Mouse (Mus musculus) kidney, embryonic 15.5 days (tissue): ENCODE data around the gene Ttll3. TPM values are rescaled to one million over a fixed set of nuclear protein-coding genes. Genes with fewer than 3 reads are reported as not detected.

Experiments used
- ATAC-seq: fragments of 200-750 bp; cut with Nextera tagmentation; replicated peaks from 2 replicates; pipeline ENCODE4 v1.8.0; 2017; ENCODE audit warnings: moderate TSS enrichment; ENCODE audit not compliant: low FRiP score
- H3K27ac ChIP-seq: fragments of 300-500 bp; sonication (generic); 2 replicates; pipeline ENCODE4 v1.5.1; 2015; ENCODE audit warnings: mild to moderate bottlenecking, inconsistent platforms
- H3K27me3 ChIP-seq: fragments of 300-500 bp; sonication (generic); 2 replicates; pipeline ENCODE4 v1.6.1; 2015; ENCODE audit warnings: inconsistent platforms
- H3K36me3 ChIP-seq: fragments of 300-500 bp; sonication (generic); 2 replicates; pipeline ENCODE4 v1.6.1; 2015; ENCODE audit warnings: inconsistent platforms
- H3K4me1 ChIP-seq: fragments of 300-500 bp; sonication (generic); 2 replicates; pipeline ENCODE4 v1.6.1; 2015; ENCODE audit warnings: inconsistent platforms
- H3K4me2 ChIP-seq: fragments of 300-500 bp; sonication (generic); 2 replicates; pipeline ENCODE4 v1.6.1; 2015; ENCODE audit warnings: moderate library complexity, mild to moderate bottlenecking, inconsistent platforms
- H3K4me3 ChIP-seq: fragments of 300-500 bp; sonication (generic); replicated peaks from 2 replicates; pipeline ENCODE4 v1.5.1; 2015; ENCODE audit warnings: mild to moderate bottlenecking, inconsistent platforms
- H3K9ac ChIP-seq: fragments of 300-500 bp; sonication (generic); 2 replicates; pipeline ENCODE4 v1.6.1; 2015; ENCODE audit warnings: mild to moderate bottlenecking, inconsistent platforms
- H3K9me3 ChIP-seq: fragments of 300-500 bp; sonication (generic); replicated peaks from 2 replicates; pipeline ENCODE4 v1.6.1; 2016; ENCODE audit warnings: inconsistent platforms
- WGBS: fragments of 180-500 bp; shearing (Covaris S2); methylation state at CpG from one replicate; pipeline ENCODE4 v1.1.7; 2015; ENCODE audit warnings: mixed read lengths; 5-methylcytosine and 5-hydroxymethylcytosine counted together
- polyA plus RNA-seq: library from polyadenylated mRNA; unstranded; fragments of >200 nt; fragmentation: Nextera tagmentation; extraction: Ambion mirVana; gene quantifications from 2 replicates; pipeline ENCODE4 v1.2.1, GENCODE M21; 2015

The Ttll3 gene
- polyA plus RNA-seq, 1 experiment from 2014 or later, result 3.6 TPM

DNA sequence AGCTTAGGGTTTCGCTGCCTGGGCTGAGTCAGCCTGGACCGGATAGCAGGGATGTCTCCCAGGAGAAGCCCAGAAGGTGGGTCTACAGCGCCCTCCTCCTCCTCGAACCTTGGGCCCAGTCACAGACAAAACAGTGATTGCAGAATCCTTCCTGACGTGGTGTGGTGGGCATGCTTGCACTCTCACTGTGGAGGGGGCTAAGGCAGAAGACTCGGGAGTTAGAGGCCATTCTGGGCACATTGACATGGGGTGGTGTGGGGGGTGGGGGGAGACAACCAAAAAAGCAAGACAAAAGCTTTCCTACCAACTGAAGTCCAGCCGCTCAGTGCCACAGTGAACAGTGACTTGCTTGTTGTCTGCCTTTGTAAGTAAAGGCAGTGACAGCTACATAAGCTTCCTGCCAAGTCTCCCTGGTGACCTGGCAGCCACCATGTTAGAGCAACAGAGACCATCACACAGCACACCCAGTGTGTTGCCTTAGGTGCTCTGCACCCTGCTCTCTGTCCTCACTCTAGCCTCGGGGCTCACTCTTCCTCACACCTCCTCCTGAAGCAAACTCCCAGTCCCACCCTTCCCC is 4.6 kb upstream of the Ttll3 start:
- 92% methylated on average over 8 of the region's 8 CpGs for WGBS
- H3K4me3 ChIP-seq, result no peak overlapping the region
- H3K36me3 ChIP-seq, result peaks cover 94% of the 10 kb centered on the region
- ATAC-seq, result no peak
- no peak overlapping the region for H3K27ac ChIP-seq
- no peaks in the 10 kb centered on the region for H3K27me3 ChIP-seq
- no peaks in the 10 kb centered on the region for H3K9me3 ChIP-seq
- no peak overlapping the region for H3K9ac ChIP-seq
- peaks cover 4% of the 10 kb centered on the region for H3K4me1 ChIP-seq
- H3K4me2 ChIP-seq, result no peak overlapping the region

DNA sequence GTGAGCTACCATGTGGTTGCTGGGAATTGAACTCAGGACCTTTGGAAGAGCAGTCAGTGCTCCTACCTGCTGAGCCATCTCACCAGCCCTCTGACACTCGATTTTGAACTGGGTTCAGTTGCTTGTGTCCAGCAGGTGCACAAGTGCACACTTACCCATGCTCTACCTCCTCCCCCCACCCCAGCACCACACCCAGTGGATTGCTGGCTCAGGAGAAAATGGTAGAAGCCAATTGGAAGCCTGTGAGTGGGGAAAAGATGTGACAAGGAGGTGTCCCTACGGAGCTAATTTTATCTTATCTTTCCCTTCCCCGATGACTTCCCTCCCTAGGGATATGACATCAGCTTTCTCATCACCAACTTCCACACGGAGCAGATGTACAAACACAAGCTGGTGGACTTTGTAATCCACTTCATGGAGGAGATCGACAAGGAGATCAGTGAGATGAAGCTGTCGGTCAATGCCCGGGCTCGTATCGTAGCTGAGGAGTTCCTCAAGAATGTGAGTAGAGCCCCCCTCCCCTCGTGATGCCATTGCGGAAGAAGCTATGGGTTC is 3.8 kb upstream of the Ttll3 start:
- Histone ChIP-seq H3K36me3 (peaks cover 99% of the 10 kb centered on the region), H3K4me3 (no peak overlapping the region), H3K27me3 (no peaks in the 10 kb centered on the region), H3K27ac (no peak overlapping the region), H3K4me1 (no peaks in the 10 kb centered on the region), H3K9ac (no peak overlapping the region), H3K4me2 (no peak overlapping the region), H3K9me3 (no peaks in the 10 kb centered on the region)
- 85% methylated on average over 11 of the region's 11 CpGs for WGBS
- ATAC-seq, result no peak

DNA sequence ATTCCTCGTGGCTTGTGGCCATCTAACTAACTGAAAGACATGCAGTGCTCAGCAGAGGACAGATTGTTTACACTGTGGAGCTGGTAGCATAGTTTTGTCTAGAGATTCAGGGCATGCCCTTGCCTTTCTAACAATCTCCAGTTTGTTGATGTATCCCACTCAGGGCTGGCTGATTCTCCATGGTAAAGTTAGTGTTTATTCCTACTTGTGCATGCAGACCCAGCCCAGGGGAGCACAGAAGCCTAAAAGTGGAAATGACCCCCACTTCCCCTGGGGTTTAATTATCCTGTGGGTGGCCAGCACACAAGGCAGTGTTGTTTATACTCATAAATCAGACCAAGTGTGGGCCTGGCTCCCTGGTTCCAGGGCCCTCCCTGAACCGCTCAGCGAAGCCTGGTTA is 3.0 kb upstream of the Ttll3 start:
- H3K9ac ChIP-seq, result no peak overlapping the region
- no peak overlapping the region for H3K4me3 ChIP-seq
- H3K4me2 ChIP-seq, result no peak overlapping the region
- no peaks in the 10 kb centered on the region for H3K4me1 ChIP-seq
- H3K9me3 ChIP-seq, result no peaks in the 10 kb centered on the region
- ATAC-seq, result no peak
- WGBS, result 42% methylated on average over 3 of the region's 3 CpGs
- no peaks in the 10 kb centered on the region for H3K27me3 ChIP-seq
- no peak overlapping the region for H3K27ac ChIP-seq
- H3K36me3 ChIP-seq, result peaks cover 99% of the 10 kb centered on the region

DNA sequence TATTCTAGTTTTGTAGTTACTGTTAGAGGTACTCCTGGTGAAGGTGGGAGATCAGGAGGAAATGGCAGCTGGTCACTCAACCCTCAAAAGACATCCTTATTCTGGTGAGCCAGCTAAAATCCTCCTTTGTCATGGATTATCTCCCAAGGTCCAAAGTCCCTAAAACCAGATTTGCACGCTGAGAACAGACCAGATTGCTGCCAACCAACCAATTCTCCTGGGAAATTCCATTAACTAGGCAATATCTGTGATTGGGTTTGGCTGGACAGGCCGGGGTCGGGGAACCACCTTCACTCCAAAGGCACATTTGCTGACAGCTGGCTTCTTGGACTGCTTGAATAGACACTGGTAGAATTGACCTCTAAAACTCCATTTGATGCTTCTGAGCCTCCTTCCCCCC is 1.7 kb downstream of the Ttll3 start:
- H3K36me3 ChIP-seq, result peaks cover 59% of the 10 kb centered on the region
- H3K9me3 ChIP-seq, result no peaks in the 10 kb centered on the region
- no peak overlapping the region for H3K27ac ChIP-seq
- H3K4me2 ChIP-seq, result no peak overlapping the region
- H3K27me3 ChIP-seq, result no peaks in the 10 kb centered on the region
- ATAC-seq, result no peak
- H3K4me3 ChIP-seq, result no peak overlapping the region
- H3K9ac ChIP-seq, result no peak overlapping the region
- peaks cover 19% of the 10 kb centered on the region for H3K4me1 ChIP-seq
- 85% methylated on average over 3 of the region's 3 CpGs for WGBS

DNA sequence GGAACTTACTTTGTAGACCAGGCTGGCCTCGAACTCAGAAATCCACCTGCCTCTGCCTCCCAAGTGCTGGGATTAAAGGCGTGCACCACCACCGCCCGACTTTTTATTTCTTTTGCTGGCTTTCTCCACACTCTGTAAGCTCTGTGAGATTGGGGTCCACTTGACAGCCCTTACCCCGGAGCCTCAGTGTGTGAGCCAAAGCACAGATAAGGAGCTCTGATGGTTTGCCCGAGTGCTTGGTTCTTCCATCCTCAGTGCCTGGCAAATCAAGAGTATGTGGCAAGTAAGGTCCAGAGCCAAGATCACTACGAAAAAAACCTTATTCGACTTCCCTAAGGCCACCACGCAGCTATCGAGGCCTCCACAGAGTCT is 2.9 kb downstream of the Ttll3 start:
- Histone ChIP-seq H3K4me2 (peak overlapping the region; percentile 95), H3K36me3 (peaks cover 52% of the 10 kb centered on the region), H3K4me1 (peaks cover 19% of the 10 kb centered on the region), H3K9me3 (no peaks in the 10 kb centered on the region), H3K4me3 (peak overlapping the region; percentile 53), H3K9ac (peak overlapping the region; percentile 48), H3K27me3 (no peaks in the 10 kb centered on the region), H3K27ac (peak overlapping the region; percentile 59; the same call in 1 of the 2 replicates)
- WGBS, result 32% methylated on average over 10 of the region's 10 CpGs
- ATAC-seq, result no peak

DNA sequence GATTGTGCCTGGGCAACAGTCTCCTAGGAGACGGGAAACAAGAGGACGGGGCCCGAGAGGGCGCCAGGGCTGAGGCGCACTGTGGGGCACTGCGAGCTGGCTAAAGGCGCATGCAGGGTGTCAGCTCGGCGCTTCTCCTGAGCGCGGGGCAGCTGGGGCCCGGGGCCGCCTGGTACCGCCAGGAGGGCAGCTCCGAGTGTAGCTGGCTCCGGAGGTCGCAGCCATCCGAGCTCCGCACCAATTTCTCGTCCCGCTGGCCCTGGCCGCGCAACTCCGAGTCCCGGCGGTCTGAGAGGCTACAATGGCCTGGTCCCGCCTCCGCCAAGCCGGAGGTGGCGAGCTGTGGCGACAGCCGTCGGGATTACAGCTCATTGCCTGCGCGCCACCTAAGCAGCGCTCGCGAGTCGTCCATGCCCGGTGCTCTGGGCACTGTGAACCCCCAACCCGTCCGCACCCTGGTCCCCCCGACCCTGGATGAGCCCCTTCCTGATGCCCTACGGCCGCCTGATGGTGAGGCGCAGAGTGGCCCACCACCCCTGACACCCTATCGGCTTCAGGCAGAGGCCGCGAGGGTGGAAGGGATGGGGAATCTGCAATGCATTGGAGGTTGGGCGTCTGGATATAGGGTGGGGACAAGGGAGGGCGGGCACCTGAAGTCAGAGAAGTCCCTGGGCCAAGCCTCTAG is 3.5 kb downstream of the Ttll3 start:
- under 1% methylated on average over 51 of the region's 51 CpGs for WGBS
- Histone ChIP-seq H3K4me1 (peaks cover 19% of the 10 kb centered on the region), H3K4me3 (peak overlapping the region; percentile 53), H3K27me3 (no peaks in the 10 kb centered on the region), H3K9me3 (no peaks in the 10 kb centered on the region), H3K27ac (peak overlapping the region; percentile 59), H3K4me2 (peak overlapping the region; percentile 95), H3K9ac (peak overlapping the region; percentile 48), H3K36me3 (peaks cover 47% of the 10 kb centered on the region)
- peak; percentile 89 for ATAC-seq

DNA sequence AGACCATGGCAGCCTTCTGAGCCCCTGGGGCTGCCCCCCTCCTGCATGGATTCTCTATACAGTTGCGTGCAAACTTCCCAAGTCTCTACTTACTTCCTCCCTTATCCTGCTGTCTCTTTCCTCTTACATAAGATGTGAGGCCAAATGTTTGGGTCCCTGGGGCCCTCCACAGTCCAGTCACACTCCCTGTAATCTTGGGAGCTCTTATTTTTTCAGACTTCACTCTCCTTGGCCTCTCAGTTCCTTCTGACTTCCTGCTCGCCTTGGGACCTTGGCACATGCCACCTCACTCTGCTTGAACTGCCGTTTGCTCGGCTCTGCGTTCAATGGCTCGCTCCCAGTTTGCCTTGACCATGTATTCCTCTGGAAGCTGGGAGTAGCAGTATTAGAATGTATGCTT is 4.9 kb downstream of the Ttll3 start:
- Histone ChIP-seq H3K36me3 (peaks cover 32% of the 10 kb centered on the region), H3K4me2 (no peak overlapping the region)
- ATAC-seq, result no peak

DNA sequence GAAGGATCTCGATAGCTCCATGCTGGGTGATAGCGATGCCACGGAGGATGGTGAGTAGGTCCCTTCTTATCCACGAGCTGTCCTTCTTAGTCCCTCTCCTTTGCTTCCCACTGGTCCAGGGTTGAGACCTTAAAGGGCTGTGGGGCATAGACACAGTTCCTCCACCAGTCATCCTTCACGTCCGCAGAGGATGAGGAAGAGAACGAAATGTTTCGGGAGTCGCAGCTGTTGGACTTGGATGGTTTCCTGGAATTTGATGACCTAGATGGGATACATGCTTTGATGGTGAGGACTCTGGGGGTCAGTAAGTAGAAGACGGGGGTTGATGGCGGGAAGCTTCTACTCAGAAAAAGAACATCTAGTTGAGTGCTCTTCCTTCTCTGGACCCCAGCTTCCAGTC is 5.8 kb downstream of the Ttll3 start:
- Histone ChIP-seq H3K27me3 (no peaks in the 10 kb centered on the region), H3K4me3 (no peak overlapping the region), H3K4me1 (peaks cover 19% of the 10 kb centered on the region), H3K27ac (no peak overlapping the region), H3K36me3 (peaks cover 24% of the 10 kb centered on the region), H3K4me2 (no peak overlapping the region), H3K9me3 (no peaks in the 10 kb centered on the region), H3K9ac (no peak overlapping the region)
- ATAC-seq, result no peak
- WGBS, result 87% methylated on average over 11 of the region's 11 CpGs

More for the DNA sequence above, 4.9 kb downstream of the Ttll3 start:
- Histone ChIP-seq H3K9ac (no peak overlapping the region), H3K27me3 (no peaks in the 10 kb centered on the region), H3K4me1 (peaks cover 19% of the 10 kb centered on the region), H3K9me3 (no peaks in the 10 kb centered on the region), H3K4me3 (no peak overlapping the region), H3K27ac (no peak overlapping the region)
- WGBS, result 88% methylated on average over 6 of the region's 6 CpGs

DNA sequence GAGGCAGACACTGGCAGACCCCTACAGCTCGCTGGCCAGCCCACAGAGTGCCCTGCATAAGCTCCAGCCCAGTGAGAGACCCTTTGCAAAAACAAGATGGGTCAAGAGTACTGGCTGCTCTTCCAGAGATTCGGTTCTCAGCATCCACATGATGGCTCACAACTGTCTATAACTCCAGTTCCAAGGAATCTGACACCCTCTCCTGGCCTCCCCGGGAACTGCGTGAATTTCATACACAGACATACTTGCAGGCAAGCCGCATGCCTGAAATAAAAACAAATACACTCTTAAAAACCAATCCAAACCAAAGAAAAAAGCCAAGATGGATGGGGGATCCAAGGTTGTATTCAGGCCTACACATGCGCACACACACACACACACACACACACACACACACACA is 6.4 kb downstream of the Ttll3 start:
- no peak for ATAC-seq
- peaks cover 19% of the 10 kb centered on the region for H3K4me1 ChIP-seq
- H3K36me3 ChIP-seq, result peaks cover 17% of the 10 kb centered on the region
- no peak overlapping the region for H3K4me2 ChIP-seq
- no peaks in the 10 kb centered on the region for H3K27me3 ChIP-seq
- H3K9me3 ChIP-seq, result no peaks in the 10 kb centered on the region
- no peak overlapping the region for H3K4me3 ChIP-seq
- no peak overlapping the region for H3K9ac ChIP-seq
- H3K27ac ChIP-seq, result no peak overlapping the region
- WGBS, result 97% methylated on average over 6 of the region's 6 CpGs

DNA sequence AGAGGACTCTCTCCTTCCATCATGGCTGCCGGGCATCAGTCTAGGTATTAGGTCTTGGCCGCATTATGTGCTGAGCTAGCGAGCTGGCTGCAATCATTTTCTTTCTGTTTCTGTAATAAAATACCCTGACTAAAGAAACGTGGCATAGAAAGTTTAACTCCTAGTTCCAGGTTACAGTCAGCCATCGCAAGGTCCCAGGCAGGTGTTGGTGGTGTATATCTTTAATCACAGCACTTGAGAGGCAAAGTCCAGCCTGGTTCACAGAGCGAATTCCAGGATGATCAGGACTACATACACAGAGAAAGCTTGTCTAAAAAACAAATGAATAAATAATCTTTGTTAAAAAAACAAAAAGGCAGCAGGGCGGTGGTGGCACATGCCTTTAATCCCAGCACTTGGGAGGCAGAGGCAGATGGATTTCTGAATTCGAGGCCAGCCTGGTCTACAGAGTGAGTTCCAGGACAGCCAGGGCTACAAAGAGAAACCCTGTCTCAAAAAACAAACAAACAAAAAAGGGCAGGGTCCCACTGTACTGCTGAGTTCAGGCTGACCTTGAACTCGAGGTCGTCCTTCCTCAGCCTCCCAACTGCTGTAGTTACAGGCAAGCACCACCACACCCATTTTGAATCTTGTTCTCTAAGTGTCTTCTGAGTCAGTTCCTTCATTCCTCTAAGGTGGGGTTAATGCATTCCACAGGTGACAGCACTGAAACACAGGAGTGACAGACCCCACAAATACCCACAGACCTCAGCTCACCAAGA is 7.4 kb downstream of the Ttll3 start:
- peaks cover 11% of the 10 kb centered on the region; the same call in 1 of the 2 replicates for H3K36me3 ChIP-seq
- H3K4me2 ChIP-seq, result no peak overlapping the region
- no peaks in the 10 kb centered on the region for H3K27me3 ChIP-seq
- H3K9me3 ChIP-seq, result no peaks in the 10 kb centered on the region
- no peak for ATAC-seq
- H3K9ac ChIP-seq, result no peak overlapping the region
- no peak overlapping the region for H3K27ac ChIP-seq
- peaks cover 17% of the 10 kb centered on the region for H3K4me1 ChIP-seq
- no peak overlapping the region for H3K4me3 ChIP-seq
- 83% methylated on average over 10 of the region's 10 CpGs for WGBS

DNA sequence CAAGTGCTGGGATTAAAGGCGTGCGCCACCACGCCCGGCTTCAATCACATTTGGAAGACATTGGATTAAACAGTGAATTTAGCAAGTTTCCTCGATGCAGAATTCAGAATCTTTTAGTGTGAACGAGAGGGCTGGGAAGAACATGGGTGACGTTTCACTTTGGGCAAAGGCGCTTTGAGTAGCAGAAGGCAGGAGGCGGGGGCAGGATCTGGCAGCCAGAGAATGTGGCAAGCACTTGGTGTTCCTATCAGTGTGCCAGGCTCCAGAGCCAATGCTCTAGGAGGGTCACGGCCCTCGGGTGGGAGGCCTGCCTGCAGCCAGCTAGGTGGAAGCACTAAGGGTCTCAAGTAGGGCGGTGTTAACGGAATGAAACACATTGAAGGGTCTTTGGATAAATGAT is 13.0 kb downstream of the Ttll3 start:
- H3K36me3 ChIP-seq, result peaks cover 4% of the 10 kb centered on the region; the same call in 1 of the 2 replicates
- no peak overlapping the region for H3K27ac ChIP-seq
- H3K27me3 ChIP-seq, result no peaks in the 10 kb centered on the region
- 91% methylated on average over 13 of the region's 13 CpGs for WGBS
- no peak overlapping the region for H3K9ac ChIP-seq
- ATAC-seq, result no peak
- no peaks in the 10 kb centered on the region for H3K4me1 ChIP-seq
- H3K4me3 ChIP-seq, result no peak overlapping the region
- H3K4me2 ChIP-seq, result no peak overlapping the region
- no peaks in the 10 kb centered on the region for H3K9me3 ChIP-seq
